Mouse (Mus musculus): ENCODE results near the gene Mrpl12.

DNA sequence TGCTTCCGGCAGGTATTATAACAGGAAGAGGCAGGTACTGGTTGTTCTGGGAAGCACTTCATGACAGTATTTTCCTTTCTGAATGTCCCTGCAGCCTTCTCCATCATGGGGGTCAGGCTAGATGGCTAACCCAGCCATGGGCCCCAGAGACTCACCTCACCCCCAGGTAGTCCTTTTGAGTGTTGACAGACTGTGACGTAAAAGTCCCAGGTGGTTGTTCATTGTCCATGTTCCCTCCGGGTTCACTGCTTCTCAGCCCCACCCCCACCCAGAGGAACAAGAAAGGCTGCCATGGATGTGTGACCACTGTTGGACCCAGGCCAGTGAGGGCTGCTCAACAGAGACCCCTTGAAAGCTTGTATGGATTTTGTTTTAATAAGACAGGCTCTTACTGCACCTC, 8.9 kb downstream of the Mrpl12 start:
- TF ChIP-seq POLR2AphosphoS2 (IDR thresholded peaks at IDR 0.05; ENCODE audit: insufficient read length, low read depth) (no peak), POLR2A (IDR thresholded peaks at IDR 0.05; ENCODE audit: insufficient read length, low read depth) (no peak)
